Mouse (Mus musculus): ENCODE data around the gene Flrt3. TPM values are rescaled to one million over a fixed set of nuclear protein-coding genes. Genes with fewer than 3 reads are reported as not detected.

Flrt3 gene
- total RNA-seq, 2 experiments from 2014 or later, result 28.0 to 32.9 TPM

DNA sequence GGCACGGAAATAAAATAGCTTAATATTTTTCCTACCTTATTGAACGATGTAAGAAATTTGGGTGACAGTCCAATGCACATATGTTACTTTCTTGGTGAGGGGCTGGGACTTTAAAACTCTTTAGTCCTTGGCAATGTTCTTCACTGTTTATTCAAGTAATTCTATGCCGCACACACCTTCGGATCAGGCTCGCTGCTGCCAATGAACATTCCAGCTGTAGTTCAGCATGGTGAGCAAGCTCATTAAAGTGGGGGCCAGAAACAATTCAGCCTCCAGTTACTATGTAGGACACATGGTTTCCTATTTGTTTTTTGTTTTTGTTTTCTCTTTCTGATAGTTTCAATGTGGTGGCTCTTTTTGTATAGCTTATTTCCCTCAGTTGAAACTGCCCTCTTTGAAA, 8.6 kb downstream of the Flrt3 start:
- intact Hi-C loops (cut with DNase I), result no loop called here
- DNase-seq, result no peak

DNA sequence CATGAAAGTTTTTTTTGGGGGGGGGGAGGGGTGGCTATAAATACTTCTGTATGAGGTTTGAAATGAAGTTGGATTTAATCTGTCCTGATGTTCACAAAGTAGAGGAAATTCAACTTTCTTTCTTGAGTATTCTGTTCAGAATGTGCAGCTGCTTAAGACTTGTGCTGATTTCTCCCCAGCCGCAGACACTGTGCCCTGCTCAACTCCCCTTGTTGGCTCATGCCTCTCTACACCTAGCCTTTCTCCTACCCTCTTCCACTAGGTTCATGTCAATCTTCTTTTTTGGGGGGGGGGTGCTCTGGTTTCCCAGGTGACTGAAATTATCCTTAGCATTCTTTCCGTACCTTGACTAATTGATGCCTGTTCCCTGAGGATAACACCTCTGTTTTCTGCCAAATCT, 17.3 kb downstream of the Flrt3 start:
- intact Hi-C loops (cut with DNase I), result no loop called here
- no peak for DNase-seq

DNA sequence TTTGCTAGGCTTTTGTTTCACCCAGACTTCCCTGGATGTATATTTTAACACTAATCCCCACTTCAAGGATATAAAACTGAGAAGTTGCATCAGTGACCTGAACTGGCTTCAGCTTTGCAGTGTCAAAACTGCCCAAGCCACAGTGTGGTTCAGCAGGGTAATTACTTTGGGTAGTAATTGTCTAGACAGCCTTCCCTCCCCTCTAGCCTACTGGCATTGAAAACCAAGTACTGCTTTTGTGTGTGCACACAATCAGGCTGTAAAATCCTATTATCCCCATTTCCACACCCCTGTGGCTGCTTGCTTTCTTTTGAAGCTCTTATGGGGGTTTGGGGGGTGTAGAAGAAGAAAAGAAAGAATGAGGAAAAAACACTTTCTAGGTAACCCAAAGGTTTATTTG, 17.8 kb downstream of the Flrt3 start:
- intact Hi-C loops (cut with DNase I), result no loop called here
- DNase-seq, result no peak

DNA sequence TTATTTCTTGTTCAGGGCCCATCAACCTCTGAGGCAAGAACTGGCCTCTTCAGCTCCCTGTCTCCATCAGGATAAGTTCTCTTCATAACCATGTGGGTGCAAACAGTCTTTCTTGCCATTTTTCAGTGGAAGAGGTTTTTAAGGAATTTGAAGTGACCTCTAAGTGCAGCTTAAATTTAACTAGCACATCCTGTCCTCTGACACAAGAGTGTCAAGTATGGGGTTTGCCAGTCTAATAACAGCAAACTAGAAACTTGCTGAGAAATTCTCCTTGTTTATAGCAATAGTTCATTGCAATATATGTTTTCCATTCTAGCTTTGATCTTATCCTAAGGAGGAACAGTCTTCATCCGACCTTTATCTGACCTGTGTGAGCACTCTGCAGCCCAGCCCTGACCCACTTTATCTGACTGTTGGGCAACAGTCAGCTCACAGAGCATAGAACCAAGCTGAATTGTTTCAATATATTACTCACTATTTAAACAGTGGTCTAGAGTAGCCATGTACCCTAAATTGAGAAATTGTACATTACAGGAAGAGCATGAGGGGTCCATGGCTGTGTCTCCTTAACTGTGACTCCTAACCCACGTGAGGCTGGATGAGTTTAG, 49.4 kb downstream of the Flrt3 start:
- no peak for DNase-seq
- intact Hi-C loops (cut with DNase I), result no loop called here

DNA sequence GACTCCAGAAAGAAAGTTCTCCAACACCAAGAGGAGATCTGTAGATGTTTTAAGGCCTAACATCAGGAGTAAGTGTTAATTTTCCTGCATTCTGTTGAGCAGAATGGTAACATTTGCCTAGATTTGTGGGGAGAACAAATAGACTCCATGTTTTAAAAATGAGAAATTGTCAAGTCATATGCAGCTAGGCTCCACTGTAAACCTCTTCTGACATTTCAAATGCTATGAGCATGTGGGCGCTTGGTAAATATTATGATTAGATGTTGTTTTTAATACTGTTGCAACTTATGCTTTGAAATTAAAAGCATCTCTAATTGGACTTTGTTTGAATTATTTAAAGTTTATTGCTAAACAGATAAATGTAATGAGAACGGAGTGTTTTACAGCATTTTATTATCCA, 55.8 kb downstream of the Flrt3 start:
- intact Hi-C loops (cut with DNase I), result no loop called here
- no peak for DNase-seq
